Mouse (Mus musculus): ENCODE measurements around the gene Rrp1. TPM values are rescaled to one million over a fixed set of nuclear protein-coding genes. Genes with fewer than 3 reads are reported as not detected.

Rrp1 gene
- polyA plus RNA-seq, 1 experiment: 145 TPM

GRCm38 (mm10) chr10:78355931-78356593 is 56.8 kb downstream of the Rrp1 start:
- Histone ChIP-seq H3K27ac (ENCODE audit: insufficient read depth, low read depth, low read length) (peak overlapping the region; percentile 22), H3K4me1 (ENCODE audit: control insufficient read depth, insufficient read depth, low read length) (peaks cover 47% of the 10 kb centered on the region), H3K4me3 (ENCODE audit: insufficient read depth, low read length) (no peak overlapping the region)
- TF ChIP-seq POLR2A (IDR thresholded peaks at IDR 0.05; ENCODE audit: borderline replicate concordance, low read depth, low read length) (no peak), CTCF (IDR thresholded peaks at IDR 0.05; ENCODE audit: low read depth, low read length) (no peak)

DNA sequence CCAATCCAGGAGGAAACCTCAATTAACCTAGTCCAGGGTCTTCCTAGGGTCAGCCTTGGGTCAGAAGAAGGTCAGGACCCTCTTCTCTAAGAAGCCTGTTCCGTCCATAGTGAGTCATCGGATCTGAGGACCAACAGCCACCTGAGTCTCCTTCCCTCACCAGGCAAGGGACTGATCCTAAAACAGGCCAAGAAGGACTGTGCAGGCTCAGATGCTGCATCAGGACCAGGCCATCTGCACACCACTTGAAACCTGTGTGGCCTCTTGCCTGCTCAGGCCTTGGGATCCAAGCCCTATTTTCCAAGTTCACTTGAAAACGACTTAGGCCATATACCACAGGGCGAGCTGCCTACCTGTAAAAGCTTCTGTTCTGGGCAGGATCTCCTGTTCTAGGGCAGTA is 59.6 kb downstream of the Rrp1 start:
- no peak overlapping the region for H3K27ac ChIP-seq (ENCODE audit: insufficient read depth, low read depth, low read length)
- H3K4me1 ChIP-seq (ENCODE audit: control insufficient read depth, insufficient read depth, low read length): peaks cover 47% of the 10 kb centered on the region
- TF ChIP-seq POLR2A (IDR thresholded peaks at IDR 0.05; ENCODE audit: borderline replicate concordance, low read depth, low read length) (no peak), CTCF (IDR thresholded peaks at IDR 0.05; ENCODE audit: low read depth, low read length) (no peak)
- H3K4me3 ChIP-seq (ENCODE audit: insufficient read depth, low read length): no peak overlapping the region

GRCm38 (mm10) chr10:78352666-78353030 is 60.2 kb downstream of the Rrp1 start:
- Histone ChIP-seq H3K27ac (ENCODE audit: insufficient read depth, low read depth, low read length) (no peak overlapping the region), H3K4me3 (ENCODE audit: insufficient read depth, low read length) (peak overlapping the region; percentile 64), H3K4me1 (ENCODE audit: control insufficient read depth, insufficient read depth, low read length) (peaks cover 43% of the 10 kb centered on the region)
- TF ChIP-seq CTCF (IDR thresholded peaks at IDR 0.05; ENCODE audit: low read depth, low read length) (no peak), POLR2A (IDR thresholded peaks at IDR 0.05; ENCODE audit: borderline replicate concordance, low read depth, low read length) (no peak)

DNA sequence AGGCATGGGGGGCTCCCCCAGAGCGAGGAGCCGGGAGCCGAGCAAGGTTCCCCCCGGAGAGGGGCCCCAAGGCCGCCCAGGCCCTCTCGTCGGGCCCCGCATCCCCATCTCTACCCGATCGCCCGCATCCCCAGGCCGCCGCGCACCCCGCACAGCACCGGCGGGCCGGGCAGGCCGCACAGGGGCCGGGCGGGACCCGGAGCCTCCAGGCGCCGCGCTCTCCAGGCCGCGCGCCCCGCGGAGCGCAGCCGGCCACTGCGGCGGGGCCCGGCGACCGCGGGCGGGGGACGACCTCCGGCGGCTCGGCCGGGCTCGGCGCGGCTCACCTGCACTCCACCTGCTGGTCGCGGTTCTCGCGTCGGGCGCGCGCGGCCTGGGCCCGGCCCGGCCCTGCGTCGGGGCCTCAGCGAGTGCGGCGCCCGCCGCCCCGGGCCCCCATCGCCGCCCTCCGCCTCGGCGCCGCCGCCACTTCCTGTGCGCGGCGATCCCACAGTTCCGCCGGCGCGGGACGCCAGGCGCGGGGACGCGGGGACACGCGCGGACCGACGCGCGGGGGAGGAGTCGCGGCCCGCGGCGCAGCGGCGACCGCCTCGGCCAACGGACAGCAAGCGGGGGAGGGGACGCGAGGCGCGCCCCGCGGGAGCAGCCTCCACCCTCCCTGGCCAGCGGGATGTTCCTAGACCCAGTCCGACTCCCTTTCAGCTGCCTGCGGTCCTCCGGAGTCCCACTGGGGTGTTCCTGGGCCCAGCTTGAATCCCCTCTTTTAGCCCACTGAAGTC is 60.8 kb downstream of the Rrp1 start, which contains the start of gene Agpat3:
Agpat3 (minus strand) TSS at position 603 of the 779 bp plus-strand sequence.
- peak within 1 kb of the TSS; percentile 64 for H3K4me3 ChIP-seq (ENCODE audit: insufficient read depth, low read length)
- no peak for TF ChIP-seq POLR2A (IDR thresholded peaks at IDR 0.05; ENCODE audit: borderline replicate concordance, low read depth, low read length)
- TF ChIP-seq CTCF (IDR thresholded peaks at IDR 0.05; ENCODE audit: low read depth, low read length): no peak
- H3K27ac ChIP-seq (ENCODE audit: insufficient read depth, low read depth, low read length): no peak within 1 kb of the TSS
- H3K4me1 ChIP-seq (ENCODE audit: control insufficient read depth, insufficient read depth, low read length): peaks cover 41% of the 10 kb centered on the region

DNA sequence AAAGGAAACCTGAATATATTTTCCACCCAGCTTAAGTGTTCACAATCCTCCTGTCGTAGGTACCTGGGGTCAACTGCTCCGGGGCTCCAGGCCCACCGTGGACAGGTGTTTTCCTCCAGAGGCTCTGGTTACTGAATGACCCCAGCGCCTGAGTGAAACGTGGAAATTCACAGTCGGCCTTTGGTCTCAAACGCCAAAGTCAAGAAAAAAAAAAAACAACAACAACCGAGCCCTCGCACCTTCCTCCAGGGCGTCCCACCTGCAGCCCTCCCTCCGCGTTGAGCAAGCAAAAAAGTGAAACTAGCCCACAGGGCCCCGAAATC is 61.3 kb downstream of the Rrp1 start:
- peaks cover 39% of the 10 kb centered on the region for H3K4me1 ChIP-seq (ENCODE audit: control insufficient read depth, insufficient read depth, low read length)
- no peak for TF ChIP-seq CTCF (IDR thresholded peaks at IDR 0.05; ENCODE audit: low read depth, low read length)
- no peak for TF ChIP-seq POLR2A (IDR thresholded peaks at IDR 0.05; ENCODE audit: borderline replicate concordance, low read depth, low read length)
- H3K27ac ChIP-seq (ENCODE audit: insufficient read depth, low read depth, low read length): no peak overlapping the region
- peak overlapping the region; percentile 64 for H3K4me3 ChIP-seq (ENCODE audit: insufficient read depth, low read length)

GRCm38 (mm10) chr10:78350796-78351556 is 61.9 kb downstream of the Rrp1 start:
- no peak for TF ChIP-seq CTCF (IDR thresholded peaks at IDR 0.05; ENCODE audit: low read depth, low read length)
- TF ChIP-seq POLR2A (IDR thresholded peaks at IDR 0.05; ENCODE audit: borderline replicate concordance, low read depth, low read length): no peak
- peaks cover 34% of the 10 kb centered on the region for H3K4me1 ChIP-seq (ENCODE audit: control insufficient read depth, insufficient read depth, low read length)
- peak overlapping the region; percentile 64 for H3K4me3 ChIP-seq (ENCODE audit: insufficient read depth, low read length)
- no peak overlapping the region for H3K27ac ChIP-seq (ENCODE audit: insufficient read depth, low read depth, low read length)

Other genes starting within 250 kb of the Rrp1 start
- gene D10Jhu81e, start 243.3 kb downstream of the Rrp1 start, polyA plus RNA-seq (2012; ENCODE audit: insufficient read depth, insufficient read length, missing spikeins): 31.2 and 33.4 TPM in 2 replicates
- gene Pwp2, start 227.9 kb downstream of the Rrp1 start, polyA plus RNA-seq (2012; ENCODE audit: insufficient read depth, insufficient read length, missing spikeins): 3.7 and 4.5 TPM in 2 replicates
- gene Trappc10, start 168.4 kb downstream of the Rrp1 start, polyA plus RNA-seq (2012; ENCODE audit: insufficient read depth, insufficient read length, missing spikeins): 25.2 and 29.6 TPM in 2 replicates
- gene Agpat3, start 60.6 kb downstream of the Rrp1 start, polyA plus RNA-seq (2012; ENCODE audit: insufficient read depth, insufficient read length, missing spikeins): 36.8 and 39.8 TPM in 2 replicates
- gene Cstb, start 12.6 kb upstream of the Rrp1 start, polyA plus RNA-seq (2012; ENCODE audit: insufficient read depth, insufficient read length, missing spikeins): 742 and 743 TPM in 2 replicates
- 112 and 121 TPM in 2 replicates for gene Pdxk, start 51.9 kb upstream of the Rrp1 start, polyA plus RNA-seq (2012; ENCODE audit: insufficient read depth, insufficient read length, missing spikeins)
- not detected in 2 replicates for gene Olfr1358, start 104.4 kb upstream of the Rrp1 start, polyA plus RNA-seq (2012; ENCODE audit: insufficient read depth, insufficient read length, missing spikeins)
- 34.4 and 37.0 TPM in 2 replicates for gene Ilvbl, start 161.3 kb upstream of the Rrp1 start, polyA plus RNA-seq (2012; ENCODE audit: insufficient read depth, insufficient read length, missing spikeins)
- 0.28 and 0.32 TPM in 2 replicates for gene Syde1, start 178.9 kb upstream of the Rrp1 start, polyA plus RNA-seq (2012; ENCODE audit: insufficient read depth, insufficient read length, missing spikeins)
- not detected in 2 replicates for gene Olfr1357, start 205.0 kb upstream of the Rrp1 start, polyA plus RNA-seq (2012; ENCODE audit: insufficient read depth, insufficient read length, missing spikeins)